Mouse (Mus musculus) erythroblast, embryonic 14.5 days (primary cell): ENCODE results near the gene Cd48. TPM values are rescaled to one million over a fixed set of nuclear protein-coding genes. Genes with fewer than 3 reads are reported as not detected.

ENCODE experiments used
- H3K27me3 ChIP-seq: 2 replicates; pipeline ENCODE4 v1.6.1; 2012; ENCODE audit warnings: inconsistent platforms; ENCODE audit not compliant: control insufficient read depth
- H3K36me3 ChIP-seq: 2 replicates; pipeline ENCODE4 v1.6.1; 2012; ENCODE audit warnings: mild to moderate bottlenecking, inconsistent platforms; ENCODE audit not compliant: control insufficient read depth
- H3K4me1 ChIP-seq: 2 replicates; pipeline ENCODE4 v1.6.1; 2012; ENCODE audit warnings: inconsistent platforms; ENCODE audit not compliant: control insufficient read depth
- H3K4me3 ChIP-seq: replicated peaks from 2 replicates; pipeline ENCODE3; 2012; ENCODE audit warnings: moderate library complexity, mild to moderate bottlenecking, inconsistent platforms
- H3K9me3 ChIP-seq: 2 replicates; pipeline ENCODE4 v1.6.1; 2012; ENCODE audit warnings: low read length, inconsistent platforms, mixed read lengths; ENCODE audit not compliant: control insufficient read depth
- GATA1 ChIP-seq: IDR thresholded peaks from 2 replicates; pipeline ENCODE4 v1.6.1; 2012; ENCODE audit warnings: low read length, inconsistent platforms, mixed read lengths
- TAL1 ChIP-seq: IDR thresholded peaks from 3 replicates; pipeline ENCODE4 v1.6.1; 2012; ENCODE audit warnings: low read length, inconsistent platforms, mixed read lengths
- polyA plus RNA-seq: library from polyadenylated mRNA; stranded (reverse); fragments of >175 nt; gene quantifications from 2 replicates; pipeline ENCODE4 v1.2.3, GENCODE M21; 2012

The Cd48 gene
- polyA plus RNA-seq, 1 experiment = not detected

- Histone ChIP-seq H3K9me3 (no peaks in the 10 kb centered on the region), H3K4me1 (no peaks in the 10 kb centered on the region), H3K4me3 (no peak overlapping the region), H3K36me3 (no peaks in the 10 kb centered on the region), H3K27me3 (no peaks in the 10 kb centered on the region)
- no peak for TF ChIP-seq GATA1
- no peak for TF ChIP-seq TAL1
Observed at GRCm38 (mm10) chr1:171734898-171735297, 53.1 kb downstream of the Cd48 start.

GRCm38 (mm10) chr1:171748127-171748969 is 66.5 kb downstream of the Cd48 start:
- no peak for TF ChIP-seq GATA1
- no peak for TF ChIP-seq TAL1
- Histone ChIP-seq H3K36me3 (no peaks in the 10 kb centered on the region), H3K4me1 (peaks cover 12% of the 10 kb centered on the region), H3K27me3 (no peaks in the 10 kb centered on the region), H3K9me3 (peaks cover 3% of the 10 kb centered on the region), H3K4me3 (no peak overlapping the region)

Other genes starting within 250 kb of the Cd48 start
- gene F11r, start 244.5 kb upstream of the Cd48 start, polyA plus RNA-seq = 0.08 TPM in 1 of 2 replicates, not detected in the other
- gene Alyref2, start 178.5 kb upstream of the Cd48 start, polyA plus RNA-seq = 0.13 and 0.20 TPM in 2 replicates
- not detected in 2 replicates for gene Itln1, start 146.7 kb upstream of the Cd48 start, polyA plus RNA-seq
- gene Cd244a, start 122.8 kb upstream of the Cd48 start, polyA plus RNA-seq = 0.02 TPM in 1 of 2 replicates, not detected in the other
- 0.01 and 0.03 TPM in 2 replicates for gene Ly9, start 74.6 kb upstream of the Cd48 start, polyA plus RNA-seq
- not detected in 2 replicates for gene Slamf7, start 29.0 kb upstream of the Cd48 start, polyA plus RNA-seq
- gene Slamf1, start 85.1 kb downstream of the Cd48 start, polyA plus RNA-seq = 0.01 TPM in 1 of 2 replicates, not detected in the other
- gene Cd84, start 157.7 kb downstream of the Cd48 start, polyA plus RNA-seq = not detected in 2 replicates
- not detected in 2 replicates for gene Gm10521, start 213.7 kb downstream of the Cd48 start, polyA plus RNA-seq
- 0.01 TPM in 2 replicates for gene Slamf6, start 235.5 kb downstream of the Cd48 start, polyA plus RNA-seq